Mouse (Mus musculus): ENCODE data around the gene Zbtb24.
A peak's percentile ranks its signal among the peaks of the same experiment; 100 is the strongest.
"Not testable (repeated sequence)": the region's sequence is repeated elsewhere in the genome, so short reads cannot be mapped to it uniquely, and the experiment has no call there.

The Zbtb24 gene

DNA sequence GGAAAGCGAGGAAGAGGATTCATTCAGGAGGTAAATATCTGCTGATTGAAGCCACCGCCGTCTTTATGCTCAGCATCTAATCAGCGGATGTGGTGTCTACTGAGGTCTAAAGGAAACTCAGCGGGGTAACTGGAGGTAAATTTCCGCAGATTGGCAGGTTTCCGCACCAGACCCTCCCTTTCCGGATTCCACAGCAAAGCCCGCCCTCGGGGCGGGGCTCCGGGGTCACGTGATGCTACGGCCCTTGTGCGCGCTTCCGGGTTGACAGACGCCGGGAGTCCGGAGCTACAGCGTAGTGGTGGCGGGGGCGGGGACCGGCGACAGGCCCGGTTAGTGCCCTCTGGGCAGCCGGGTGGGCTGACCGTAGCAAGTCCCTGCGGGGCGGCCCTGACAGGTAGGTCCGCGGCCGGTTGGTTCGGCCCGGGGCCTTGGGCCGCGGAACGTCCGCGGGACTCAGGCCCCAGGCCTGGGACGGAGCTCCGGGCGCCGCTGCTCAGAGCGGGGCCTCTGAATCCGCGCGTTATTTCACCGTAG, at the start of gene Zbtb24:
TSS of gene Zbtb24 (plus strand) at position 247 of the 534 bp plus-strand sequence.
- DNase-seq (ENCODE audit: low spot score in 2 of 2), result peak; percentile 91

DNA sequence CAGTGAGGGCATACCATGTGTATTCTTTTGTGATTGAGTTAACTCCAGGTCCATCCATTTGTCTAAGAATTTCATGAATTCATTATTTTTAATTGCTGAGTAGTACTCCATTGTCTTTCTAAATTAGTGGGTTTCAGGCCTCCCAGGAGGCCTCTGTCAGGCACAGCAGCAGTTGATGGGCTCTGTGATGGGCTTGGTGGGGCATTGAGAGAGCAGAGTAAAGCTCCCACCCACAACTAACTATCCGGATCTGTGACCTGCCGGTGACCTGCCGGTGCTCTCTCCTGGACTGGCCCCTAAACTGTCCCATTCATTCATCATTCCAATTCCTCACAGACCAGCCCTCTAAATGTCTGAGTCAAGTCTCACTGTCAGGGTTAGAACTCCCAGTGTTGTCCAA, 49.1 kb upstream of the Zbtb24 start:
- DNase-seq (ENCODE audit: low spot score in 2 of 2), result no peak

- DNase-seq (ENCODE audit: low spot score in 2 of 2), result no peak
These were observed 46.8 kb upstream of the Zbtb24 start for GRCm38 (mm10) chr10:41403364-41403763.

- peak; percentile 5 to 7 for DNase-seq (ENCODE audit: low spot score in 2 of 2)
These were observed 46.1 kb upstream of the Zbtb24 start for GRCm38 (mm10) chr10:41403893-41404612.

- not testable (repeated sequence) for DNase-seq (ENCODE audit: low spot score in 2 of 2)
These were observed 40.0 kb upstream of the Zbtb24 start for GRCm38 (mm10) chr10:41410176-41410575.

GRCm38 (mm10) chr10:41410821-41411220, 39.4 kb upstream of the Zbtb24 start:
- DNase-seq (ENCODE audit: low spot score in 2 of 2), result not testable (repeated sequence)

DNA sequence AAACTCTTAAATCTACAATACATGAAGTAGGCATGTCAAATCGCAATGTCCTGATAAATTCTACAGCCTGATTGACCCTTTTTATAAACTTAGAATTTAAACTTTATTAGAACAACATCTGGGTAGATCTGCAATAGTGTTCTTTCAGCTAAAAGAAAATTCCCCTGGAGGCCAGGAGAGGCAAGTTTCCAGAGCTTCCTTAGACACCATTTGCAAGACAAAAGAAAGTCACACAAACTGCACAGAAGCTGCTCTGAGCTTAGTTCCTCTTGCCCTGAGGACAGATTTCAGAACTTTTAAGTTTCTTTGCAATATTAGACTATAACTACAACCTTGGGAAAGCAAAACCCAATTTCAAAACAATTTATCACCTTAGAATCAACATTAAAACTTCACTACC, 36.7 kb upstream of the Zbtb24 start:
- not testable (repeated sequence) for DNase-seq (ENCODE audit: low spot score in 2 of 2)

GRCm38 (mm10) chr10:41415368-41415767, 34.8 kb upstream of the Zbtb24 start:
- DNase-seq (ENCODE audit: low spot score in 2 of 2), result not testable (repeated sequence)

DNA sequence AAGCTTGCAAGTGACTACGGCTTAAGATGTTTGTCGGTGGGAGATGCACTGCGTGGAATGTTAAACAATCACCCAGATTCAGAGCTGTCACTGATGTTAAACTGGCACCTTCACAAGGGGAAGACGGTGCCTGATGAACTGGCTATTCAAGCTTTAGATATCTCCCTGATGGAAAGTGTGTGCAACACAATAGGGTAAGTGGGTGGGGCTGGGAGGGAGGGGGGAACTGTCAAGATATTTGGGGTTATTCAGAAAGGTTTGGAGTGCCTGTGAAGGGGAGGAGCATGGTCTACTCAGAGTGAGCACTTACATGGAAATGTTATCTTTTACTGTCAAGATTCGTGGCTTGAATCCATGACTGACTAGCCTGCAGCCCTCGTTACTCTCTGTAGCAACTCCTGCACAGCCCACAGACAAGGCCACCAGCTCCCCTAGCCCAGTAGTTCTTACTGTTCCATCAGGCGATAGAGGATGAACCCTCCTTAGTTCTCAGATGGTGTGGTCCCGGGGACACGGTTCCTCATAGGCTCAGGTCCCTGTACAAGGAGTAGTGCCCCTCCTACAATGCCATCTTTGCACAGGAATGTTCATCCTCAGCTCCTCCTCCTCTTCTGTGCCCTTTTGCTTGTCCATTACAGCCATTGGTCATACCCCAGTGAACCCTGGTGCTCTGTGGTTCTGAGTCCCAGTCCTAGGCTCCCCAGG, 29.5 kb upstream of the Zbtb24 start:
- DNase-seq (ENCODE audit: low spot score in 2 of 2), result no peak

- no peak for DNase-seq (ENCODE audit: low spot score in 2 of 2)
These were observed 26.5 kb upstream of the Zbtb24 start for GRCm38 (mm10) chr10:41423681-41424080.

DNA sequence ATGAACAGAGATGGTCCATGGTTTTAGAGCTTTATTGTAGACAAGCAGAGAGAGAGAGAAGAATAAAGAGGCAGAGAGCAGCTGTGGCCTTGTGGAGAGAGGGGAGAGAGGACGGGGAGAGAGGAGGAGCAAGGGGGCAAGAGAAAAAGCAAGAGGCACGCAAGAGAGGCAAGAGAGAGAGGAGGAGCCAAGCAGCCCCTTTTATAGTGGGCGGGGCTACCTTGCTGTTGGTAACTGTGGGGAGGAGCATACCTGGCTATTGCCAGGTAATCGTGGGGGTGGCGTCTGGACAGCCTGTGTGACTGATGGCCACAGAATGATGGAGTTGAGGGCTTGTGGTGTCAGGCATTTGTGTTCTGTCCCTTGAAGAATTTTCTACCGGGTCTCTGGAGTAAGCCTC, 23.8 kb upstream of the Zbtb24 start:
- DNase-seq (ENCODE audit: low spot score in 2 of 2), result no peak

GRCm38 (mm10) chr10:41434624-41435023, 15.6 kb upstream of the Zbtb24 start:
- no peak for DNase-seq (ENCODE audit: low spot score in 2 of 2)

DNA sequence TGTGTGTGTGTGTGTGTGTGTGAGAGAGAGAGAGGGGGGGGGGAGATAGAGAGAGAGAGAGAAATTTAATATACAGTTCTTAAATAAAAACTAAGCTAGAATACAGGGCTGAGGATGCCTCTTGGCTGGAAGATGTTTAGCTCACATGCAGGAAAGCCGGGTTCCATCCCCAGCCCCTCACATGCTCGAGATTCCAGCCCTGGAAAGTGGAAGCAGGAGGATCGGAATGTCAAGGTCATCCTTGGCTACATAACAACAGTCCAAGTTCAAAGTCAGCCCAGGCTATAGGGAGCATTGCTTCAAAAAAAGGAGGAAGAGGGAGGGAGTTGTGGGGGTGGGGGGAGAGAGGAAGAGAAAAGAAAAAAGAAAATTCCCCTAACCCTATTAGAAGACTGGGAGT, 15.0 kb upstream of the Zbtb24 start:
- DNase-seq (ENCODE audit: low spot score in 2 of 2), result no peak

DNA sequence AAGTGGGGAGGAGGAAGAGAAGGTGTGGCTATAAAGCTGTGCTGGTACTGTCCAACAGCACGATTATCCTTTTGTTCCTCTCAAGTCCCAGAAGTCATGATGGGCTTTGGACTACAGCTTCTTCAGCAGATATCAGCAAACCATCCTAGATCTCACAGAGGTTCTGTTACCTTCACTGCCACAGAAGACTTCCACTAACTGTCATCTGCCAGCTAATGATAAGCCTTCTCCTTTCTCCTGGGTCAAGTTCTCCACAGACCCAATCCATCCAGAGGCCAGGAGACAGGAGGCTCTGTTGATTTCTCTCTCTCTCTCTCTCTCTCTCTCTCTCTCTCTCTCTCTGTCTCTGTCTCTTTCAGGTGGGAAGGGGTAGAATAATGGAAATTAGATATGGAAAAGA, 2.0 kb upstream of the Zbtb24 start:
- DNase-seq (ENCODE audit: low spot score in 2 of 2), result no peak

- peak in 1 of 2 experiments; percentile 14 for DNase-seq (ENCODE audit: low spot score in 2 of 2)
These were observed 499 bp upstream of the Zbtb24 start for GRCm38 (mm10) chr10:41449684-41450083.

DNA sequence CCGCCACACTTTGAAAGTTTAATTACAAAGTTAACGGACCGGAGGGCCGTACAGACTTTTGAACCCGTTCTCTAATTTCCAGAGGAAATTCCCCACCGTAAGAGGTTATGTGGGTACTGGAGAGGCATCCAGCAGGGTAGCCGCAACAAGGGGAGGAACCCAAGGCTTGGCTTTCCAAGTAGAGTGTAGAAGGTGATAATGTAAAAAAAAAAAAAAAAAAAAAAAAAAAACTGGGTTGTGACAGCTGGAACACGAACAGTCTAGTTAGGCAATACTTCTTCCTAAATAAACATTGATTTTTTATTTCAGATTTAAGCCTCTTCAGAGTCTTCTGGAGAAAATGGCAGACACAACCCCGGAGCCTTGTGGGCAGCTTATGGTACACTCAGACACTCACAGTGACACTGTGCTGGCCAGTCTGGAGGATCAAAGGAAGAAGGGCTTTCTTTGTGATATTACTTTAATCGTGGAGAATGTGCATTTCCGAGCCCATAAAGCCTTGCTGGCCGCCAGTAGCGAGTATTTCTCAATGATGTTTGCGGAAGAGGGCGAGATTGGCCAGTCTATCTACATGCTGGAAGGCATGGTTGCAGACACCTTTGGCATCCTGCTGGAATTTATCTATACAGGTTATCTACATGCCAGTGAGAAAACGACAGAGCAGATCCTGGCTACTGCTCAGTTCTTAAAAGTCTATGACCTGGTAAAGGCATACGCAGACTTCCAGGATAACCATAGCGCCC, 768 bp downstream of the Zbtb24 start:
- no peak for DNase-seq (ENCODE audit: low spot score in 2 of 2)

- no peak for DNase-seq (ENCODE audit: low spot score in 2 of 2)
These were observed 1.5 kb downstream of the Zbtb24 start for GRCm38 (mm10) chr10:41451656-41452055.

- DNase-seq (ENCODE audit: low spot score in 2 of 2), result no peak
These were observed 2.6 kb downstream of the Zbtb24 start for GRCm38 (mm10) chr10:41452791-41453190.

DNA sequence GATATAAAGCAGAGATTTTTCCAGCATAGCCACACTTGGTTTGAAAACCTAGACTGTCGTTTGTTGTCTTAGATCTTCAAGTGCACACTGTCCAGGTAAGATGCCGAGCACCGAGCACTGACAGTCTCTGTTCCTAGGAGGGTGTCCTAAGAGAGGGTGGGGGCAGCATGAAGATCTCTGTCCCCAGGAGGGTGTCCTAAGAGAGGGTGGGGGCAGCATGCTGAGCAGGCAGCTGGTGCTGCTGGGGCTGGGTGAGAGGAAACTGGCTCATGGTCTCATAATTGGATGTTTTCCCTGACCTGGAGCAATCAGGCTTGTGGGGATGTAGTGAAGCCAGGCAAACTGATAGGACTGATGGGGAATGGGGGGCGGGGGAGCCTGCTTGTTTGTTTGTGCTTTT, 9.8 kb downstream of the Zbtb24 start:
- DNase-seq (ENCODE audit: low spot score in 2 of 2), result no peak

- no peak for DNase-seq (ENCODE audit: low spot score in 2 of 2)
These were observed 10.3 kb downstream of the Zbtb24 start for GRCm38 (mm10) chr10:41460501-41460900.

DNA sequence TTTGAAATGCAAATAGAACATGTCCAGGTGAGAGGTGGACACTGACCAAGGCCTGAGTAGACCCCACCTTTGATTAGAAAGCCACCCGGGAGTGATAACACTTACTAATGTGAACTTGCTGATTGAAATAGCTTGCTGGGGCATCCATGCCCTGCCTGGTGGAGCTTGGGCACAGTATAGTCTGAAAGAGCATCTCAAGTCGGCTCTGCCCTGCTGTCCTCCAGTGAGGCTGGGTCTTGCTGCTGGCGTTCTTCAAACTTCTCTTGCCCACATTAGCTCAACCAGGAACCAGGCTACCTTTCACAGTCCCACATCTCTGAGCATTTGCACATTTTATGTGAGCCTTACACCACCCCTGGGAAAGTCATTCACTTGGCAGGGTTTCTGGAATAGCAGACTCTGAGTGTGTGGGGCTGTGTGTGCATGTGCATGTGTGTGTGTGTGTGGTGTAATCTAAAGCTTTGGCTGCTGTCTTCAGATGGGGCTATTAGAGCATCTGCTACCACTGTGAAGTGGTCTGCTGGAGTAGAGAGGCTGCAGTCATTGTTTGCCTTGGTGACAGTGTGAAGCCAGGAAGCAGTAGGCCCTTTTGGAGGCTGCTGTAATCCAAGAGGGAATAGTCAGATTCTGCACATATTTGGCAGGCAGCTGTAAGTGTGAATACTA, 11.0 kb downstream of the Zbtb24 start:
- DNase-seq (ENCODE audit: low spot score in 2 of 2), result no peak
